Mouse (Mus musculus) ES-E14 (cell line): ENCODE measurements around the gene Sirt3.

Experiments
- HCFC1 ChIP-seq: IDR thresholded peaks from 2 replicates; pipeline ENCODE4 v1.6.1; 2012; ENCODE audit warnings: low read length, inconsistent platforms, borderline replicate concordance; ENCODE audit not compliant: insufficient read depth
- MAFK ChIP-seq: IDR thresholded peaks from 2 replicates; pipeline ENCODE4 v1.6.1; 2014; ENCODE audit warnings: mild to moderate bottlenecking, low read depth, low read length, inconsistent platforms; ENCODE audit not compliant: insufficient read depth

DNA sequence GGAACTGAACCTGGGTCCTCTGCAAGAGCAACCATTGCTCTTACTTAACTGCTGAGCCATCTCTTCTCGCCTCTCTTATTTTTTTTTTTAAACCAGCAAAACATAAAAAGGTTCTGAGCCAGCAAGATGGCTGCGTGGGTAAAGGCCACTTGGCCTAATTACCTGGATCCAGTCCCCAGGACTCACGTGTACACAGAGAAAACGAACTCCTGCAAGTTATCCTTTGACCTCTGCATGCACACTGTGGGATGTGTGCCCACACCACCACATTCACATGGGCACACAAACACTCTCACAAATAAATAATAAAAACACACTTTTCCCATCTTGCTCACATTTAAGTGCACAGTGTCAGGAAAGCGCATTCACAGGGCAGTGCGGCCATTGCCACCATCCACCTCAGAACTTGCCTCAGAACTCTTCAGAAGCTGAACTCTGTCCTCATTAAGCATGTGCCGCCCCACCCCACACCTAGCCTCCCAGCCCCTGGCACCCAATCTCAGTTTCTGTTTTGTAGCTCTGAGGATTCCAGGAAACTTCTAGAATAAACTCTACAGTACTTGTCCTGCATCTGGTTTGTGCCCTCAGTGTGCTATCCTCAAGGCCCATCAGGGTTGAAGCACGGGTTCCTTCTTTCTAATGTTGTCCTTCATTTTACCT lies 32.1 kb upstream of the Sirt3 start:
- no peak for TF ChIP-seq MAFK
- no peak for TF ChIP-seq HCFC1
